Mouse (Mus musculus) spleen, embryonic (tissue): ENCODE data around the gene Cdh20.

Source experiments
- CTCF ChIA-PET: fragments of 350-600 bp; sonication (Branson Sonifier 250); formaldehyde crosslinking; loops from one replicate; lab custom pipeline; 2022; lab: Charles Lee

The Cdh20 gene

DNA sequence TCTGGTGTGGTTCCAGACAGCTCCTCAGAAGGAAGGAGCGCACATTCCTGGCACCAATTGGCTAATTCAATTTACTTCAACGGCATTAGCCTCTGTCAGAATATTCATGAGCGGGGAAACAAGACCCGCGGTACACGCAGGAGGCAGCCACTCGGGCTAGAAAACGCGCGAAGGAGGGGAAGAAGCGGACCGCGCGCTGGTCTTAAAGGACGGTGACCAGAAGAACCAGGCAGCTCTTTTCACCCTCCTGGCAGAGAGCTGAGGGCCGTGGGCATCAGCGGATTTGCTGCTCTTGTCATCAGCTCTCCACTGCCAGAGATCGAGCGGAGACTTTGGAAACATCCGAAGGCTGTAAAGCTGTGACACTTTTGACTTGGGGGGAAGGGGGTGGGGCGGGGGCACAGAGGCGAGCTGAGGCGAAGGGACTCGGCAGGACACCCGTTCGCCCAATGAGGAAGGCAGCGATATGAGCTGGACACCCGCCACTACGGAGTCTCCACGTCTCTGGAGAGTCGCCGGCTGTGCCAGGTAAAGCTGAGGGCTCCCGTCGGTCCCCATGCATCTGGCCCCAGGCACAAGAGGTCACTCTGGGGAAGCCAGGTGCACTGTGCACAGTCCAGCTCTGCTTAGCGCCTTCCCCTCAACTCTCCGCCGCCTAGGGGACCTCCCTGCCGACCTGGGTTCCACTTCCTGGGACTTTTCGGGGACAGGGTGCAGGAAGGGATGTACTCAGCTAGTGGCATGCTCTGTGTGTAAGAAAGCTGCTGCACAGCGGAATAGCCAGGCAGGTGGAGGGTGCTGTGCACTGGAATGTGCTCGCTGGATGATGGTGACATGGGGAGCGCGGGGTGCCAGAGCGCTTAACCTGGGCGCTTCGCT, at the start of gene Cdh20:
TSS of gene Cdh20 (plus strand) at position 159 of the 879 bp plus-strand sequence.
- CTCF ChIA-PET, result no interaction called here

DNA sequence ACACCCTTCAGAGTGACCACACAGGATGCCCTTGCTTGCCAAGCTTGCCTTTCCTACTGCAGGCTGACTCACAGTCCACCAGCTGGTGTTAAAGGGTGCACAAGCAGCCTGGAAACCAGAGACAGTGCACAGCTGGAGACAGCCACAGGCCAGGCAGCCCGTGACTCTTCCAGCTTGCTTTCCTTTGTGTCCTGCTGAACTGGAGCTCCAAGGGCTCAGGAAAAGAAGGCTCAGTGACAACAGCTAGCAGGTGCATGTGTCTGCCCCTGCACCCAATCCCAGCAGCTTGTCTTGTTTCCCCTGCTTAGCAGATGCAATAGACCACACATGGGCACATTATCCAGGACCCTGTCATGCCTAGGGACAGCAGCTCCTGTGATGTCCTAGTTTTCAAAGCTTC, 21.5 kb upstream of the Cdh20 start:
- CTCF ChIA-PET, result no interaction called here

DNA sequence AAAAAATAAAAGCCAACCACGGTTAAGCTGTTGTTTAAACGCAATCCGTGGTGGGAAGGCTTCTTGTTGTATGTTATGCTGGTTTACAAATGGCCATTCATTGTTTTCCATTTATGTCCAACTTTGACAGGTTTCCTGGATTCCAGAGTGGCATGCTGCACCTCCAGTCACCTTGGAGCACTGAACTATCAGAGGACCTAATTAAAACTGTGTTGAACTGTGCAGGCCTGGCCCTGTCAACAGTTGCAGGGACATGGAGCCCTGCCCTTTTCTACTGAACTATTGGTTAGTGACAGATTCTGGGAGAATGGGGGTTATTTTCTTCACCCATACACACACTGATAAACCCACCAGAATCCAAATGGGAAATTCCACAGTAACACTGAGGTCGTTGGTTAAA, 20.9 kb upstream of the Cdh20 start:
- CTCF ChIA-PET, result no interaction called here

DNA sequence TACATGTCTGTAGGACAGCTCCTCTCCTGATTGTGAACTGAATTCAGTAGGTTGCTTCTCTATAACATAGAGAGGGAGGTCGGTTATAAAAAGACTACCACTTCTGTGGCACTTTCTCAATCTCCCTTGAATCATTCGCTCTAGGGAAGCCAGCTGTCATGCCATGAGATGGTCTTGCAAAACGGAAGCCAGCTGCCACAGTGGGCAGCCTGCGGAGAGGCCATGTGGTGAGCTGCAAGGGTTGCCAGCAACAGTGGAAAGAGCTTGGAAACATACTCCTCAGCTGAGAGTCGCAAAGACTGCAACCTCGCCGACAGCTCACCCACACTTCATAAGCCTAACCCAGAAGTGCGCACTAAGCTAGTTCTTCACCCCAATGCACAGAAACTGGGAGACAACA, 13.8 kb upstream of the Cdh20 start:
- CTCF ChIA-PET, result no interaction called here

DNA sequence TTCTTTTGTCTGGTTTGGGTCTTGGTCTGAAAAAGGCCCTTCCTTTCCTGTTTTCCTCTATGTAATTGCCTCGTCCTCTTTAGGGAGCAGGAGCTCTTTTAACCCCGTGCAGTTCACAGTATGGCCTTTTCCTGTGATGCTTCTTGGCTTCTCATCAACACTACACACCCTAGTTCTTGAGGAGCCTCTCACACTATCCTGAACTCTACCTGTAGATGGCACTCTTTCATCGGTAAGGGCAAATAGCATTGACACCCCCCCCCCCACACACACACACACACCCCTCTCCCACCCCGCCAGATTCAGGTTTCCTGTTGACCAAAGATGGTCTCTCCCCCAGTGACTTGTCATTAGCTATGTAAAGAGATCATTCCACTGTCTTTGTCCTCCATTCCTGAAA, 12.4 kb upstream of the Cdh20 start:
- CTCF ChIA-PET, result no interaction called here

DNA sequence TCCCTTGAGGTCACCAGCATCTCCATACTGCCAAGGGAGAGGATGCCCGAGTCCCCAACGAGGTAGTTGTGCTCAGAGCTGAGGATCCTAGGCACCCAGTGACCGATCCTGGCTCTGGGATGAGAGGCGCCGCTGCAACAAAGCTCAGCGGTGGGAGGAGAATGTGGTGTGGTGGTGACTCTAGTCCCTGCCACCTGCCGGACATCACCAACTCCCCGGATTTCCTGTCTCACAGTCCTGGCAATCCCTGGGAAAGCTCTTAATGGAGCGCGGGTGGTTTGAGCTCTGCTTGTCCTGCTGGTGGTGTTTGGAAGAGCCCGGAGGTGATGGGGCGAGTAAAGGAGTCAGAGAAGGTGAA, 900 bp downstream of the Cdh20 start:
- CTCF ChIA-PET, result no interaction called here

DNA sequence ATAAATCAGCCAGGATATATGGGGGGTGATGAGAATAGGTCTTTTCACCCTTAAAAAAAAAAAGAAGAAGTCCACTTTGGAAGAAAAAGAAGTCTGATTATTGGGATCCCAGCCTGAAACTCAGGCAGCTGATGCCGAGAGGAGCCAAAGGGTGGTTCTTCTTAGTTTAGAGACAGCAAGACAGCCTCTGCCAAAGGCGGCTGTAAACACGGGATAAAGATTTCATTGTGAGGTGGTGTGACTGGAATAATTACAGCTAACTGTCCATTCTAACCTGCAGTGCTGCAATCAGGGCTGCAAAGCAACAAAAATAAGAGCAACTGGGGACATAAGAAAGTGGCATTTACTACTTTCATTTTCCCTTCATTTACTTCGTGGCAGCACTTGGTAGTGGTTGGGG, 3.6 kb downstream of the Cdh20 start:
- CTCF ChIA-PET, result no interaction called here

DNA sequence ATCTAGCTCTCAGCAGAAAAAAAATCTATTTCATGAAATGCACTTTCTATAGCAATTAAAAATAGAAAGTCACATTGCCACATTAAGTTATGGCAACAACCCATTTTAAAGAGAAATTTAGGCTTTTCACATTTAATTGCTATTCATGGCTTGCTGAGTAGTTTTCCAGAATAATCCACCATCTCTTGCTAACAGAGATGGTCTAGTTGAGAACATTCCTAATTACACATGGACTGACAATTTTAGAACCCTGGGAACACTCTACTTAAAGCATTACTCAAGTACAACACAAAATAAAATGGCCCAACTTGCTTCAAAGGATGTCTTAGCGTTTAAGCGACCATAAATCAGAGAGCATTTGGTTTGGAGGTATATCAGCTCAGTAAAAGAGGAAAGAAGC, 4.9 kb downstream of the Cdh20 start:
- CTCF ChIA-PET, result no interaction called here

DNA sequence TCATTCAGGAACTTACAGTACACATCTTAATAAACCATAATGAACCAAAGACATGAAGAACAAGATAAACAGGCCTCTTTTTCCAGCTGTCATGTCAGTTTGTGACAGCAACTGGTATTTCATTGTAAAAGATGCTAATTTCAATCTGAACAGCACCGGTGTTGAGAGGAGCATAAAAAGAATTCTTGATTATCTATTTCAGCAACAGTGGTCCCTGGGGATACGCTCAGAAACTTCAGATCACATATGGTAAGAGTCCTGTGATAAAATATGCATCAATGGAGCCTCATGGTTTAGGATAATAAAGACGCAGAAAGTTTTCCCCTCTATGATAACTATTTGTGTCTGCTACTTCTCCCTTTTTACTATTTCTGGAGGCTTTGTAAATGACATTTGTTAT, 25.2 kb downstream of the Cdh20 start:
- CTCF ChIA-PET, result no interaction called here

DNA sequence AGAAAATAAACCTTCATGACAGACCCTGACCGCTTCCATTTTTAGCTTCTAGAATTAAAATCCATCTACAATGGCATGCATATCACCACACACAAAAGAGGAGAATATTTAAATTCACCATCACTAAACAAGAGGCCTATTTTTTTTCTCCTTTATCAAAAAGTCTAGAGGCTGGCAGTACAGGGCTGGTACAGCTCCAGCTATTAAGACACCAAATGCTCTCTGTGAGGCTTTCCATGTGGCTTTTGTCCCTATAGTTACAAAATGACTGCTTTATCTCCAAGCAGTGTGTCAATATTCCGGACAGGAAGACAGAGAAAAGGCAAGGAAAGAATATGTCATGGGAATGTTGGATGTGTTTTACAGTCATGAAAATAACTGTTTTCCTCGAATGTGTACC, 27.8 kb downstream of the Cdh20 start:
- CTCF ChIA-PET, result no interaction called here

DNA sequence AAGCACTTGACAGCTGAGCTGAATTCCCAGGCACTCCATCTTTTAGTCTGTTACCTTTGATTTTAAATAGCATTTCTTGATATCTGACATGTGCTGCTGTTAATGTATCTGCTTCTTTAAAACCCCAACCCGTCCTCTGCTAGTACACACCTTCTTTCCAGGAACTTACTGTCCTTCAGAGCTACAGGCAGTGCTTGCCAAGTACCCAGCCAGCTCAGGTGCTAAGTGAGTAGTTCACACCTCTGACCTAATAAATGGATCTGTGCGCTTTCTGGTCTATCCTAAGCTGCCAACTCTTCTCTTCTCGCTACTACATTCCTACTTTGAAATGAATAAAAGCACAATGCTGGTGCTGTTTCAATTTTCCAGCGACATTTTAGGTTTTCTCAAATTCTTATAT, 28.8 kb downstream of the Cdh20 start:
- CTCF ChIA-PET, result no interaction called here

DNA sequence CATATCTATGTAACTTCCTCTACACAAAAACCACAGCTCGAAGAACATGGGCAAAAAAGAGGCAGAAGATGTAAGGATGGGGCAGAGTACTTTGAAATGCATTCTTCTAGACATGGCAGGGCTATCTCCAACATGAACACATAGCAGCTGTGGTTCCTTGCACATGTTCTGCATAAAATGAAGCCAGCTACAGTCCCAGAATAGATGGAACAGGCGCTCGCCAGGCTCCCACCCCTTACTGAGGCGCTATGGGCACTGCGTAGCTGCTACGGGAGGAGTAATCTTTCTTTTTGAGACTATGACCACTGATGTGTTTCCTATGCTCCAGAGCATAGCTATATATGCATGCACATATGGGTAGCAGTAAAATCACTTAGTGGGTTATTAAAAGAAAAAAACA, 36.4 kb downstream of the Cdh20 start:
- CTCF ChIA-PET, result no interaction called here

DNA sequence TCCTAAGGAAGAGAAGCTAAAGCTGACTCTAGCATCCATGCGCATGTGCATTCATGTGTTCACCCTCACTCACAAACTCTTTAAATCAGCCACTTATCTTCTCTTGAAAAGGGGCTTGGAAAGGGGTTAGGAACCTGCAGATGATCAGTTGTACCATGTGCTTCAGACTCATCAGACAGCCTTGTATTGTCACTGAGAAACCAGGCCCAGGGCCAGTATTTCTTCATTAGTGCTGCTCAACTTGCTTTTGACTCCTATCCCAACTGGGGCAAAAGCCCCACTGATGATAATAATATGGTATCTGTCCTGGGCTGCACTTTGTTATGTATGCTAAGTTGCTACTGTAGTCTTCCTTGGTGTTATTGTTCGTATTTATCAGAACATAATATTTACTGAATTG, 38.9 kb downstream of the Cdh20 start:
- CTCF ChIA-PET, result no interaction called here

DNA sequence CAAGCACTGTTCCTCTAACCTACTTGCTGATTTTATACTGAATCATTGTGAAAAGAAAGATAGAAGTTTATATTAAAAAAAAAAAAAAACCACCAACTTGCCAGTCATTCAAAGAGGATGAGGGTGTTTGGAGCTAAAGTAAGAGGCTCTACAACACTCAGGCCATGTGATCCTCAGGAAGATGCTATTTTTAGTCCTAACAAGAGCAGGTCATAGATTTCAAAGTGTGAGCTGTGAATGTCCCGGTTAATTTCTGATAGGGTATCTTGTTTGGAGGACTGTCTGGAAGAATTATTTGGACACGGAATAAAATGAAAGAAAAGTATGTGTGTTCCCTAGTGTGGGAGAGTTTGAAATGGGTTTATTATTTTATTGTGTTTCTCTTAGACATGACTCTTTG, 49.2 kb downstream of the Cdh20 start:
- CTCF ChIA-PET, result no interaction called here

DNA sequence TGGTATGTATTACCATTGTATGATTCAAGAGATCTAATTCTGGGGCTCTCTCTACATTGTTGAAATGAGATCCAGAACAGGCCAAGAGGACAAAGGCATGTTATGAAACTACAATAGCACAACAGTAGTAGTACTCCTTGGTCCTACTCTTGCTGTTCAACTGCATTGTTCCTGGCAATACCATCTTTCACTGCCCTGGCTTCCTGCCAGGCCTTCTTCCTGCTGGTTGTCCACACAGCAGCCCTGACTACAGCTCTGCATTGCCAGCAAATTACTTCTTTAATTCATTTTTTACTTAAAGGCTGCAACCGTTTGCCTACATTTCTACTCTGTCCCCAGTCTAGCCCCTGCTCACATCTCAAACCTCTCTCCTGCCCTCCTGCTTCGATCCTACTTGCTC, 59.8 kb downstream of the Cdh20 start:
- CTCF ChIA-PET, result no interaction called here

DNA sequence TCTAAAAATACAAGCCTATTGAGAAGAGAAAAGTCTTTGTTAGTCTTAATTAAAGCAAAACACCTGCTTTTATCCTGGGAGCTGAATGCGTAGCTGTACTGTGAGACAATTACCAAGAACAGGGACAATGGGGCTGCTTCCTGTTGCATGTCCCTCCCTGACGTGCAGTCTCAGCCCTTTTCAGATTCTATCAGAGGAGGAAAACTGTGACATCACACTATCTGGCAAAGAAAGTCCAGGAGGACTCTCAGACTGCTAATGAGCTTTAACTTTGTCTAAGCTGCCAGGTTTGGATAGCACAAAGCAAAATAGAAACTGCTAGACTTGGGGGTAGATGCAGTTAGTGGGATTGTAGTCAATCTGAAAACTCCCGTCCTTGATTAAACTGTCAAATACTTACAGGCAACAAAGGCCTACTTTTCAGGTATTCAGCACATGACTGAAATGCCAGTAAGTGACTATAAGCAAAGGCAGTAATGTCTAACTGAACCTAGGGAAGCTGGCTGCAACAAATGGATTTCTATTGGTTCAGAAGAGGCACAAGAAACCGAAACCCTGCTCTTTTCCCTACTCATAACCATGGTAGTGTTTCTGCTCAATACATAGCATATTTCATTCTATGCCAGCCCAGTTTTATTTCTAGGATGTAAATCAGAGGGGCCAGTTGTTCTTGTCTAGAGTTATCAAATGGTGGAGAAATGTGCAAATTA, 70.0 kb downstream of the Cdh20 start:
- CTCF ChIA-PET, result no interaction called here

DNA sequence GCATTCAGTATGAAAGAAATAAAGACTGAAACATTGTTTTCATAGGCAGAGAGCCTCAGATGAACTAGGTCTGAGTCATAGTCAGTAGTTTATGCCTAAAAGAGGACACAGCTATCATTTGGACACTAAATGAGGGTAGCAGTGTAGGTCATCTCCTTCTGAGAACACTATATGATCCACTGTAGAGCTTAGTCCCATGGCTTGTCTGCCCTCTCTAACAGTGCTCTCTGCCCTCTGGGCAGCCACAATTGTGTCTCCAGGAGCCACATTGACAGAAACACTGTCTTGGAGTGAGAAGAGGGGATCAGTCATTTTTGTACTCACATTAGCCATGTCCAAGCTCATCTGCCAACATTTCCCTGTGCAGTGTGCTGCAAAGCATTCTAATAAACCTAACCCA, 70.7 kb downstream of the Cdh20 start:
- CTCF ChIA-PET, result no interaction called here

DNA sequence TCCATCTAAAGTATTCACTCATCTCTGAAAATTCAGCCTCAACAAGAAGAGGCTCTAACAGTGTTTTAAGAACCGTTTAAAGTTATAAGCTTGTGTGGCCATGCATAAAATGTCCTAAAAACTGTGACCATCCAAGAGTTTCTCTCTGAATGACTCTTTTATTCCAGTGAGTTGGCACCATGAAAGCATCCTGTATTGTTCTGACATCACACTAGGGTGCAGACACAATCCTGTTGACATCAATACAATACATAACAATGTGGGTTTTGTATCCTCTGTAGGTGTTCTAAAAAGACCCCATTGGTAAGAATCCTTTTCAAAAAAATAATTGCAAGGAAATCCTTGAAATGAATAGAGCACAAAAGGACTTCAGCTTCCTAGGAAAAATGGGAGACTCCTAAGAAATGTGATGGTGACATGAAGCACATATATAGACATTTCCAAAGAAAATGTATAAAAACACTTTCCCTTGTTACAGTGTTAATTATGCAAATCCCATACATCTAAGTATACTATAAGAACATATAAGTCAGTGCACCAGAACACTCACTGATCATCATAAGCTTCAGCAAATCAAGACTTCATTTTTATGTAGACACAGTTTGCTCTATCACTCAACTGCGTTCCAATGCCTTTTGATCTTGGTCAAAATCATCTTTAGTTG, 80.1 kb downstream of the Cdh20 start:
- CTCF ChIA-PET, result no interaction called here

DNA sequence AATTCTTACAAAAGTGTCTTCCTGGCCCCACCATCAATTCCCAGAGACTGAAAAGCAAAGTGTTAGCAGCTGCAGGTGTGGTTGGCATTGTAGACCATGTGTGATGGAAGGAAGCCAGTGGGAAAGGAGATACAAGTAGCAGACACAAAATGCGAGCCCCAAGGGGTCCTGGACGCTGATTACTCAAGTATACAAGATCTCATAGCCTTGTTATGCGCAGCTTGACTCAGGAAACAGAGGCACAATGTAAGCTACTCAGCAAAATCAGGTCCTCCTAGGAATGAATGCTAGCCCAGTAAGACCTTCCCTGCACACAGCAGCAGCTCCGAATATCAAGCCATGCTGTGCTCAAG, 80.6 kb downstream of the Cdh20 start:
- CTCF ChIA-PET, result no interaction called here

DNA sequence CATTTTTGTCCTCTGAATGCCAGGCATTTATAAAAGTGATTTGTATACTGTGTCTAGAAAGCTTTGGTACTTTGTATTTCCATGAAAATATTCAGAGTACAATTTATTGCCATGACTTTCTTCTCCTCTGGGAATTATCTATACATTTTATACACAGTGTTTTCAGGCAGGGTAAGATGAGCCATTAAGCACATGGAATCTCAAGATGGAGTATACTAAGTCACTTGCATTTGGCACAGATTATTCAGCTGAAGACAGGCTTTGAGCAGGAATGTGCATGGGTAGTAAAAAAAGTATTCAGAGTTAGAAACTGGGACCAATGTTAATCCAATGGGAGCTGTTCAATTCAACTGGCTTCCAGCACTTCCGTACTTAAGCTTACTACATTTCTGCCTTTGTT, 109.1 kb downstream of the Cdh20 start:
- CTCF ChIA-PET, result no interaction called here

DNA sequence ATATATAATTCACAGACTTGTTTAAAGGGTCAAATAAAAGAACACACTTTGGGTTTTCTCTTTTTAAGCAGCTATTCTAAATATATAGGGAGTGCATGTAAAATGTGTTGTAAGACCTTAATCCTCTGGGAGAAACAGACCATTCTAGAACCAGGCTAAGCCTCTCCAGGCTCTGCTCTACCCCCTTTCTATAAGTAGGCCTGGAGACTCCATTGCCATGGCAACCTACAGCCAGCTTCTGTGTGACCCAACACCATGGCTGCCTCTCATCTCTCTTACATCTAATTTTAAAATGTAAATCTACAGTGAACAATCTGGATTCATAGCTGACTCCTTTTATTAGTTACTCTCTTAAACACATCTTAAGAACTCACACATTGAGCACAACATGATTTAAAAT, 133.5 kb downstream of the Cdh20 start:
- CTCF ChIA-PET, result no interaction called here

DNA sequence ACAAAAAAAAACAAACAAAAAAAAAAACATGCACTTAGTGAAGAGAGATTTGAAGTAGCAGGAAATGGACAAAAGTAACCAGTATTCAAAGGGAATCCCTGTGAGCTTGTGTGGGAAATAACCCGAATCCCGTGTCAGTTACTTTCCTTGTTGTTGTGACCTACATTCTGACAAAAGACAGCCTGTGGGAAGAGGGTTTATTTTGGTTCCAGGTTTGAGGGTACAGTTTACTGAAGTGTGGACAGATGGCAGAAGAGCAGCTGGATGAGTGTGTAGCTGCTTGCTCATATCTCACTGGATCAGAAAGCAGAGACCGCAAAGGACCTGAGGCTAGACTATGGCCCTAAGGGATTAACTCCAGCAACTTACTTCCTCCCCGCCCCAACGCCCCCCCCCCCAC, 135.1 kb downstream of the Cdh20 start:
- CTCF ChIA-PET, result interaction anchor here (0.6 kb wide), 1 partner anchor 184 kb away, joined by 3 read pairs; no protein-coding TSS in a partner anchor

DNA sequence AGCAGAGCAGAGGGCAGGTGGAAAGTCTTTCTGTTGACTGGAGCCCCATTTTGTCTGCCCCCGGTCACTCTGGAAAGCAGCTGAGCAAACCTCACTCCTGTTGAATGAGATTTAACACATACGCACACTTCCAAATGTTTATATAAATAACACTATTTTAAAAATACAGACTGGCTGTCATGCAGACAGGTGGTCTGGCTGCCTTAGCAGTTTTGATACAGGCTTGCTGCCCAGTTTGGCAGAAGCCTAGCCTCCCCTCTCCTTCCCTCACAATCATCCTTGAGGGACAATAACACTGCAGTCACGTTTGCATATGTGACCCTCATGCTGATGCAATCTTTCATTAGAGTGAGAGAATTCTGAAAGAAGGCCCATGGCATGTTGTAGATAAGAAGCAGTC, 144.1 kb downstream of the Cdh20 start:
- CTCF ChIA-PET, result no interaction called here
